Mouse (Mus musculus) kidney, adult 2 months (tissue): ENCODE results near the gene Comt. TPM values are rescaled to one million over a fixed set of nuclear protein-coding genes. Genes with fewer than 3 reads are reported as not detected.

Experiments
- DNase-seq: peaks from one replicate; pipeline ENCODE4 v3.0.0; 2021
- H3K27ac ChIP-seq: fragments of 200-500 bp; 2 replicates; pipeline ENCODE4 v1.5.1; 2012; ENCODE audit warnings: low read depth, low read length, control low read depth, inconsistent platforms; ENCODE audit not compliant: insufficient read depth
- H3K27me3 ChIP-seq: fragments of 200-500 bp; replicated peaks from 2 replicates; pipeline ENCODE4 v1.6.1; 2012; ENCODE audit warnings: mild to moderate bottlenecking, moderate library complexity, low read length, inconsistent platforms; ENCODE audit not compliant: control insufficient read depth, insufficient read depth
- H3K36me3 ChIP-seq: fragments of 200-500 bp; 2 replicates; pipeline ENCODE4 v1.6.1; 2012; ENCODE audit warnings: mild to moderate bottlenecking, moderate library complexity, low read length, inconsistent platforms; ENCODE audit not compliant: control insufficient read depth, insufficient read depth
- H3K4me1 ChIP-seq: fragments of 200-500 bp; 2 replicates; pipeline ENCODE4 v1.6.1; 2011; ENCODE audit warnings: low read length; ENCODE audit not compliant: control insufficient read depth, insufficient read depth
- H3K4me3 ChIP-seq: fragments of 200-500 bp; 2 replicates; pipeline ENCODE4 v1.5.1; 2011; ENCODE audit warnings: mild to moderate bottlenecking, low read depth, low read length, control low read depth; ENCODE audit not compliant: insufficient read depth
- CTCF ChIP-seq: fragments of 200-500 bp; conservative IDR thresholded peaks from 2 replicates; pipeline ENCODE4 v1.5.1; 2011; ENCODE audit warnings: low read depth, mild to moderate bottlenecking, control low read depth, low read length, moderate library complexity, mixed read lengths; ENCODE audit not compliant: insufficient read depth, insufficient read length
- POLR2A ChIP-seq: fragments of 200-500 bp; IDR thresholded peaks from one replicate; pipeline ENCODE4 v1.6.1; 2011; ENCODE audit warnings: low read depth, low read length, control low read depth
- WGBS: fragments of 180-500 bp; shearing (Covaris S2); methylation state at CpG from one replicate; pipeline ENCODE4 v1.1.7; 2018; 5-methylcytosine and 5-hydroxymethylcytosine counted together
- polyA plus RNA-seq: library from polyadenylated mRNA; depleted of rRNA; stranded (reverse); fragments of >200 nt; gene quantifications from 2 replicates; pipeline ENCODE4 v1.2.3, GENCODE M21; 2012; rRNA removed

The Comt gene
- 519 and 582 TPM in 2 replicates for polyA plus RNA-seq

DNA sequence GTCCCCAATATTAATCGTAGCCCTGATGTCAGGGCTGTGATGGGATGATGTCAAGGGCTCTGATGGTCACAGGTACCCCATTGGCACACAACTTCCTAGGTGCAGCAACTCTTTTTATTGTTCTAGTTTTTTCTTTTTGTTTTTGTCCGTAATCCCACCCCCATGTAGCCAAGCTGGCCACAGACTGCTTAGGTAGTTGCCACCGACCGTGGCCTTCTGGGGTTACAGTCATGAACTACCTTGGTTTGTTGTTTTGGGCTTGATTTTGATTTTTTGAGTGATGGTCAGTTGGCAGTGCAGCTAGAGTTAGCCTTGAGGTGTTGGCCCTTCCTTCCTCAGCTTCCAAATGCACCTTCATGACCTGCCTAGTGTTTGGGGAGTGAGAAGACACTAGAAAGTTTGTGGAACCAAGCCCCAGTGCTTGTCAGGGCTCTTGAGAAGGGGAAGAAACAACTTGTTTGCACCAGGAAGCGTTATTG, at the start of gene Comt:
Gene Comt (minus strand): TSS at position 51 of the 479 bp plus-strand sequence.
- WGBS, result 55% methylated on average over 5 of the region's 5 CpGs
- Histone ChIP-seq H3K27me3 (no peaks in the 10 kb centered on the region), H3K36me3 (no peaks in the 10 kb centered on the region), H3K4me1 (peaks cover 23% of the 10 kb centered on the region), H3K27ac (peak within 1 kb of the TSS; percentile 70), H3K4me3 (peak within 1 kb of the TSS; percentile 81)
- DNase-seq, result no peak
- TF ChIP-seq CTCF, result no peak
- TF ChIP-seq POLR2A, result no peak

DNA sequence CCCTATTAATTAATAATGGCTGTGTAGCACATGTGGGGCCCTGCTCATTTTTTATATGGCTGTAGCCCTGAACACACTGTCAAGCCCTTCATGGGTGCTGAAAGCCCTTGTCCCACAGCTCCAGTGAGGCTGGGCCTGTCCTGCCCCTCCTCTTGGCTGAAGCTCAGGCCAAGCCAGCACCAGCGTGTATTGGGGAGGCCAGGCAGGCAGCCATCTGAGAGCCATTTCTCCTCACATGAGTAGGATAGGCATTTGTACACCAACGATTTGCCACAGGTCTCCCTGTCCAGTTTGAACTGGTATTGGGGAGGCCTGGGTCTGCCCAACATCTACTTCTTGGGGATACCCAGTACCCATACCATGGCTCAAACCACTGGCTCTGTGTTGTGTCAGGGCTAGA, 47.4 kb upstream of the Comt start:
- Histone ChIP-seq H3K4me1 (no peaks in the 10 kb centered on the region), H3K36me3 (no peaks in the 10 kb centered on the region), H3K4me3 (no peak overlapping the region), H3K27ac (no peak overlapping the region), H3K27me3 (no peaks in the 10 kb centered on the region)
- TF ChIP-seq POLR2A, result no peak
- no peak for TF ChIP-seq CTCF
- no peak for DNase-seq
- 67% methylated on average over 2 of the region's 2 CpGs for WGBS

DNA sequence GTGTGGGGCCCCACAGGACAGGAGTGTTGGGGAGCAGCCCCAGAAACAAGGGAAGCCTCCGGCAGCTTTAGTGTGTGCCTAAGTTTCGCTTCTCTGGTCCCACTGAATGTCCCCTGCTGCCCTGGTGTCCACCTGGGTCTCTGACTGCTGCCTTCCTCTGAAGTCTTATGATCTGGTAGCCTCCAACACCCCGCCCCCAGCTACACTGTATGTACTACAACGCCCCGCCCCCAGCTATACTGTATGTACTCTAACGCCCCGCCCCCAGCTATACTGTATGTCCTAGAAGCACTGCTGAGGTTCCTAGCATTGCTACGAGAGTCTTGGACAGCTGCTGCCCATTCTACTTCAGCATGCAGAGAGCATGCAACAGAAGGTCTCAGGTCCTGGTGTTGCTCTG, 46.3 kb upstream of the Comt start:
- no peaks in the 10 kb centered on the region for H3K27me3 ChIP-seq
- 97% methylated on average over 8 of the region's 8 CpGs for WGBS
- H3K27ac ChIP-seq, result no peak overlapping the region
- no peak for DNase-seq
- H3K4me1 ChIP-seq, result no peaks in the 10 kb centered on the region
- TF ChIP-seq POLR2A (no peak), CTCF (no peak)
- H3K36me3 ChIP-seq, result no peaks in the 10 kb centered on the region
- H3K4me3 ChIP-seq, result no peak overlapping the region

DNA sequence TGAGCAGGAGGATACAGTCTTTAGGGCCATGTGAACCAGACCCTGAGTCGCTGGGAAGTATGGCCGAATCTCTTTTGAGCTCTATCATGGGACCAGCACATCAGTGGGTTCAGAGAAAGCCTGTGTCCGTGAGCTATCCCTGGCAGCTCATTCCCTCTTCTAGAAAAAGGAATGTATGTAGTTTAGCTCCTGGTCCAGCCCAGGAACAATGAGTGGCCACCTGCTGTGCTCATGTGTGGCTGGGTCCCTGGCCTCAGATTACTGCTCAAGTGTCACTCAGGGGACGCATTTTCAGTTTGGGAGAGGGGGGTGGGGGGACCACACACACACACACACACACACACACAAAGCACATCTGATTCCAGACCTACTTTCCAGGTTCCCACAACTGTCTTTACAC, 45.8 kb upstream of the Comt start:
- Histone ChIP-seq H3K4me1 (no peaks in the 10 kb centered on the region), H3K4me3 (no peak overlapping the region), H3K27ac (no peak overlapping the region), H3K27me3 (no peaks in the 10 kb centered on the region), H3K36me3 (no peaks in the 10 kb centered on the region)
- 91% methylated on average over 4 of the region's 4 CpGs for WGBS
- no peak for DNase-seq
- TF ChIP-seq POLR2A, result no peak

DNA sequence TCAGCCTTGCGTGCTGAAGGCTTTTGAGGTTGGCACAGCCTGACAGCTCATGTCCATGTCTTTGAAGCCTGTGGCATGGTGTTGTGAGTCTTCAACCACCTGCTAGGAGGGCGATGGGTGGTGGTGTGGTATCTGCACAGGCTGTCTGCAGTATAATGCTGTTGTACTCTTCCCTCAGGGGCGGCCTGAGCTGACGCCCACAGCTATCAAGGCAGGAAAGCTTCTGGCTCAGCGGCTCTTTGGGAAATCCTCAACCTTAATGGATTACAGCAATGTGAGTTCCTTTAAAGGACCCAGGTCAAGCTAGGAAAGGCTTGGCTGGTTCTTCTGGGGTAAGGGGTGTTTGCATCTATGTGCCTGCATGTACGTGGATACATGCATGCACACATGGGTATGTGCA, 45.3 kb upstream of the Comt start:
- no peak for DNase-seq
- Histone ChIP-seq H3K4me1 (no peaks in the 10 kb centered on the region), H3K36me3 (no peaks in the 10 kb centered on the region), H3K4me3 (no peak overlapping the region), H3K27me3 (no peaks in the 10 kb centered on the region), H3K27ac (no peak overlapping the region)
- no peak for TF ChIP-seq CTCF
- TF ChIP-seq POLR2A, result no peak
- WGBS, result 91% methylated on average over 6 of the region's 6 CpGs

DNA sequence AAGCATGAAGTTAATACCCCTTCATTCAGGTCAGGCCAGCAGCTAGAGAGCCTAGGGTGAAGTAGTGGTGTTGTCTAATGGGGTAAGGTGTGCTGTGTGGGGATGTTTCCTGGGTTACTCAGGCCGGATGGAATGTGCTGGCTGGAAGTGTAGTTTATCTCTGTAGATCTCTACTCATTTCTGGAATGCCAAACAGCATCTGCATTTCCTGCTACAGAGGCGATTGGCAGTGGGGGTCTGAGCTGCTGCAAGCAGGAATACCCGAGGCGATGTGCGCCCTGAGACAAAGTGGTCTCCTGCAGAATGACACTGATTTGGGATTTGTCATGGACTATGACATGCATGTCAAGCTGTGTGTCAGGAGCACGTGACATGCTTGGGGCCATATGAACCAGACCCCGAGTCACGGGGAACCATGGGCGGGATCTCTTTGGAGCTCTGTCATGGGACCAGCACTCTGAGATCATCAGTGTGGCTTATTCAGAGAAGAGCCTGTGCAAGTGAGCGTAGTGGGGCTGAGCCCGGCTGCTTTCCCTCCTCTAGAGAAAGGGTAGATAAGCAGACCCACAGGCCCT, 44.8 kb upstream of the Comt start:
- DNase-seq, result no peak
- Histone ChIP-seq H3K36me3 (no peaks in the 10 kb centered on the region), H3K27ac (no peak overlapping the region), H3K4me3 (no peak overlapping the region), H3K27me3 (no peaks in the 10 kb centered on the region), H3K4me1 (no peaks in the 10 kb centered on the region)
- 78% methylated on average over 11 of the region's 11 CpGs for WGBS
- TF ChIP-seq POLR2A (no peak), CTCF (no peak)

DNA sequence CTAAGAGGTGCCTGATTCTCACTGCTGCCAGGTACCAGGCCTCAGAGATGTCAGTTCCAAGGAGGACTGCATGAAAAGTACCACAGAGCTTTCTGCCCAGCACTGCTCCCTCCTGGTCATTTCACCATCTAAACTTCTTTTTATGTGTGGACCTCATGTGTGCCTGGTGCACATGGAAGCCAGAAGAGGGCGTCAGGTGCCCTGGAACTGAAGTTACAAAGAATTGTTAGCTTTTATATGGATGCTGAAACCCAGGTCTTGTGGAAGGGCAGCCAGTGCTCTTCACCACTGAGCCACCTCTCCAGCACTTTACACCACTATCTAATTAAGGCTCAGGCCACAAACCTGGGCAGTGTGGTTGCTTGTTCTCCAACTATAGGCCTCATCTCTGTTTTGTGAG, 44.2 kb upstream of the Comt start:
- no peak for DNase-seq
- no peaks in the 10 kb centered on the region for H3K36me3 ChIP-seq
- no peak overlapping the region for H3K27ac ChIP-seq
- H3K4me3 ChIP-seq, result no peak overlapping the region
- 58% methylated on average over 1 of the region's 1 CpGs for WGBS
- TF ChIP-seq CTCF (peak; percentile 34; the same call in 1 of the 2 replicates), POLR2A (no peak)
- no peaks in the 10 kb centered on the region for H3K4me1 ChIP-seq
- no peaks in the 10 kb centered on the region for H3K27me3 ChIP-seq
